Mouse (Mus musculus) liver, embryonic 14.5 days (tissue): ENCODE data around the gene Git2.

Experiments used
- CTCF ChIP-seq: IDR thresholded peaks from 2 replicates; pipeline ENCODE4 v1.5.1; 2016; ENCODE audit warnings: antibody characterized with exemption, low read depth, control low read depth
- EP300 ChIP-seq: IDR thresholded peaks from 2 replicates; pipeline ENCODE4 v1.6.1; 2016; ENCODE audit warnings: antibody characterized with exemption, low read depth

DNA sequence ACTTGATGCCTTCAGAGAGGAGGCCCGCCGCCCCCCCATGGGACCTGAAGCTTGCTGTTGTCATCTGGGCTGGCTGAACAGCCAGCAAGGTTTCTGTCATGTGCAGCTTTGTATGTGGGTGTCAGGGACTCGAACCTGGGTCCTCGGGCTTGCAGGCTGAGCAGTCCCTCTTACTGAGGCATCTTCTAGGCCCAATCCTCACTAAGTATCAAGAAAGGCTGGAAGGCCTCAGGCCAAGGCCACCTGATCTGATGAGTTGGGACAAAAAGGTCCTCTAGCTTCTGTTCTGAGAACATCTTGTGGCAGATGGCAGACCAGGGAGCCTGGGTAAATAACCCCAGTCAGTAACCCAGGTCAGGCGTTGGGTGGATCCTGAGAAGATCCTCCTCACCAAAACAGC lies 34.5 kb upstream of the Git2 start:
- TF ChIP-seq EP300 (no peak), CTCF (no peak)
